Mouse (Mus musculus): ENCODE data around the gene Amz2.

- TF ChIP-seq POLR2A (IDR thresholded peaks at IDR 0.05; ENCODE audit: low read depth, low read length) (no peak), CTCF (conservative IDR thresholded peaks at IDR 0.05; ENCODE audit: insufficient read depth, insufficient read length, low read depth, low read length) (no peak)
These were observed 4.5 kb upstream of the Amz2 start for GRCm38 (mm10) chr11:109421205-109421604.

All from kidney, adult 2 months (tissue).